Mouse (Mus musculus): ENCODE data around the gene Arsj.

Gene Arsj

GRCm38 (mm10) chr3:126400726-126401125 lies 37.2 kb downstream of the Arsj start:
- DNase-seq (ENCODE audit: low read depth, low spot score): no peak

GRCm38 (mm10) chr3:126402836-126403235 lies 39.4 kb downstream of the Arsj start:
- DNase-seq (ENCODE audit: low read depth, low spot score): peak; percentile 52

- DNase-seq (ENCODE audit: low read depth, low spot score): no peak
These were observed 40.7 kb downstream of the Arsj start for GRCm38 (mm10) chr3:126404199-126404598.

GRCm38 (mm10) chr3:126430524-126431064 lies 67.1 kb downstream of the Arsj start:
- no peak for DNase-seq (ENCODE audit: low read depth, low spot score)

- DNase-seq (ENCODE audit: low read depth, low spot score): no peak
These were observed 75.8 kb downstream of the Arsj start for GRCm38 (mm10) chr3:126439331-126439730.

GRCm38 (mm10) chr3:126449058-126449457 lies 85.6 kb downstream of the Arsj start:
- no peak for DNase-seq (ENCODE audit: low read depth, low spot score)

- DNase-seq (ENCODE audit: low read depth, low spot score): no peak
These were observed 86.0 kb downstream of the Arsj start for GRCm38 (mm10) chr3:126449515-126449914.

GRCm38 (mm10) chr3:126455787-126456482 lies 92.5 kb downstream of the Arsj start:
- no peak for DNase-seq (ENCODE audit: low read depth, low spot score)

GRCm38 (mm10) chr3:126463119-126463815 lies 99.8 kb downstream of the Arsj start:
- DNase-seq (ENCODE audit: low read depth, low spot score): no peak

- no peak for DNase-seq (ENCODE audit: low read depth, low spot score)
These were observed 100.8 kb downstream of the Arsj start for GRCm38 (mm10) chr3:126464262-126464661.

All from retina, postnatal 7 days (tissue).